Mouse (Mus musculus) T-helper 17 cell (primary cell): Measurements from ENCODE around the gene Ccdc148.

Experiments used
- in situ Hi-C, 2 experiments: fragments of 300-600 bp; cut with MboI, MseI; formaldehyde crosslinking; loops; 1 replicate in 1 of 2; 2 replicates in 1 of 2; pipeline ENCODE4 v1.15.1; 2025; ENCODE audit warnings: high pct_unique_total_duplicates in 2 of 2

The Ccdc148 gene

DNA sequence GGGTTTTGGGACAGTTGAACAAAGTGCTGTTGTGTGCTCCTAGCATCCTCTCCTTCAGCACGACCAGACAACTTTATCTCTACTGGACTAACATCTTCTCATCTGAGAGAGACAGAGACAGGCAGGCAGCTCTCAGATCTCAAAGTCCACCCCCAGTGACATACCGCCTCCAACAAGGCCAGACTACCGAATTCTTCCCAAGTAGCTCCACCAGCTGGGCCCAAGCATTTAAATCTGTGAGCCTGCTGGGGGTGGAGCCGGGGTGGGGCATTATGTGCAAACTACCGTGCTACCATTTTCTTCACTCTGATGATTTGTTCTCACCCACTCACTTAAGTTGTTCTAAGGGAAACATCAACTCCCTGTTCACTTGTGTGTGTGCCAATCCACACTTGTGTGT is 19.0 kb upstream of the Ccdc148 start:
- in situ Hi-C loops, result loop anchor here in 1 of 2 experiments (10.0 kb wide), 1 partner anchor 255 kb away; no protein-coding TSS in a partner anchor

DNA sequence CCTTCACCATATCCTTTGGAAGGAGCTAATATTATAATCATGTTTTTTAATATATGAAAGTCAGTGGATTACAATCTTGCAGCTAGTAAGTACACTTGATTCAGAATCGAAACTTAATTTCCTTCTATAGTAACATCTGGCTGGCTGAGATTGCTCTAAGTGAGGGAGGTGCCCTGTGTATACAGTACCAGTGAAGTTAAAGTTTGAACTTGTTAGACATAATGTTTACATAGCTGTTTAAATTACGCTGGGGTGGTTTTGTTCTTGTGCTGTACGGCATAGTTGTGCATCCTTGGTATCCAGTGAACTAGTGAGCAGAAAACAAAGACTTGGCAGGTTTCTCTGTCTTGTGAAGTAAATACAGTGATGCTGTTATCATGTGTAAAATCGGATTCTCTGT is 18.5 kb upstream of the Ccdc148 start:
- in situ Hi-C loops, result loop anchor here in 1 of 2 experiments (10.0 kb wide), 1 partner anchor 256 kb away; no protein-coding TSS in a partner anchor

DNA sequence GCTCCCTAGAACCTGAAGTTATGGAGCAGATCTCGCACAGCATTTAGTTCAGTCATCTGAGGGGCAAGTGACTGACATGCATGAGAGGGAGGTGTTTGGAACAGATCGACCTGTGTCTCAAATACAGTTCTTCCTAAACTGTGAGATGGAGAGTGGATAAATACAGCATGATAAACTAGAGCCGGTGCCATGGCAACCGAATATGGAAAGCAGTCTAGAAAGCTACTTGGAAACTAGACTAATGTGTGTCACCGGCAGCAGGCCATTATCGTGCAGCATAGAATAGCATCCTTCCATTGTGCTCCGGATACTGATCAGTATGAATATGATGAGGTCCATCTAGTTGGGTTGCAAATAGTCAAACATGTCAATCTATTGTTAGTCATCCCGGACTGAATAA is 17.7 kb upstream of the Ccdc148 start:
- in situ Hi-C loops, result loop anchor here in 1 of 2 experiments (10.0 kb wide), 1 partner anchor 257 kb away; no protein-coding TSS in a partner anchor

DNA sequence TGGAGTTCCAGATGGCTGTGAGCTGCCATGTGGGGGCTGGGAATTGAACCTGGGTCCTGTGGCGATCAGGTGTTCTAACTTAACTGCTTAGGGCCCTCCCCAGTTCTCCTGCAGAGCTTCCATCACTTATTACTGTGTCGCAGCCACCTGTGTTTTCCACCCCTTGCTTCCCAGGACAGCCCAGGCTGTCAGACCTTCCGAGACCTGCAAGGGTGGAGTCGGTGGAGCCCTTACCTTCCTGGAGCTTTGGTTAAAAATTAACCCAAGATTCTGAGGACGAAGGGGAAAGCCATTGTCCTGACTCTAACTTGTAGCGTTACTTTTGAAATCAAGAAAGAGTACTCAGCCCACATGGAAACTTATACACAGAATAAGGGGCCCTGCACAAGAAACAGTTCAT is 15.4 kb upstream of the Ccdc148 start:
- in situ Hi-C loops, result loop anchor here in 1 of 2 experiments (10.0 kb wide), 1 partner anchor 259 kb away; no protein-coding TSS in a partner anchor

DNA sequence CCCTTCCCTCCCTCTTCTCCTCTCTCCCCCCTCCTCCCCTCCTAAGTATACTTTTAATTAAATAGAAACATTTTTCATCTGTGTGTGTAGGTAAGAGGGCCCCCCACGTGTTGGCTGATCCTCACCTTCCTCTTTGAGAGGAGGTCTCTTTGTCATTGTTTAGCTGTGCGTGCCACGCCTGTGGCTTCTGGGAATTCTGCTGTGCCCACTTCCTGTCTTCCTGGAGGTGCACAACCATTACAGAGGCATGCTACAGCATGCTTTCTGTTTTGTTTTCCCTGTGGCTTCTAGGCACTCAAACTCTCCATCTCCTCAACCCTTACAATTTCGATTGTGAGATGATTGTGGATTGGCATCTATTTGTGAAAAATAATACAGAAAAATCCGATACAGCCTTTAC is 11.1 kb upstream of the Ccdc148 start:
- in situ Hi-C loops, result loop anchor here (10.0 to 25.0 kb wide), 2 partner anchors 263 to 1059 kb away; no protein-coding TSS in a partner anchor

DNA sequence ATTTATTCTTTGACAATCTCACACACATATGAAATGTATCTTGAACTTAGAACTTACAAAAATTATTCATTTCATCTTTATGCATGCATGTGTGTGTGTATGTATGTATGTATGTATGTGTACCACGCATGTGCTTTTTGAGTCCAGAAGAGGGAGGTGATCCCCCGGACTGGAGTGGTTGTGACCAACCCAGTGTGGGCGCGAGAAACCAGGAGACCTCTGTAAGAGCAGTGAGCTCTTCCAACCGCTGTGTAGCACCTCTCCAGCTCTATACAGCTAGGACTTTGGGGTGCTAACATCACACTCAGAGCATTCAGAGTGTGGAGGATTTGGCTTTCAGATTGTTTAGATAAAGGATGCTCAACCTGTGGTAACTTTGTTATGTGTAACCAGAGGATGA is 10.1 kb upstream of the Ccdc148 start:
- in situ Hi-C loops, result loop anchor here (10.0 to 25.0 kb wide), 2 partner anchors 264 to 1058 kb away; no protein-coding TSS in a partner anchor

DNA sequence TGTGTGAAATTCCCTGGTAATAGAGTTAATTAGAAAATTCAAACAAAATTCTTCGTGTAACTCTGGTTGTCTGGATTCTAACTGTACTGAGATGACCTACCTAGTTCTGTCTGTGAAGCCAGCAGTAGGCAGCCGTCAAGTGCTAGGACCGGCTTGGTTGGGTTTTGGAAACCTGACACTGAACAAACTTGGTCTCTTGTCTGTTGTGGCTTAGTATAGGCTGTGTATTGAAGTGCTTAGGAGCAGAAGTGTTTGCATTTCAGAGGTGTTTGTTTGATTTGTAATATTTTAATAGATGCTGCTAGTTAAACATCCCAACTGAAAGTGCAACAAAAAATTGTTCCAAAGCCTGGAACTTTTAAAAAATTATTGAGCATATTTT is 9.7 kb upstream of the Ccdc148 start:
- in situ Hi-C loops, result loop anchor here (10.0 to 25.0 kb wide), 2 partner anchors 265 to 1058 kb away; no protein-coding TSS in a partner anchor

DNA sequence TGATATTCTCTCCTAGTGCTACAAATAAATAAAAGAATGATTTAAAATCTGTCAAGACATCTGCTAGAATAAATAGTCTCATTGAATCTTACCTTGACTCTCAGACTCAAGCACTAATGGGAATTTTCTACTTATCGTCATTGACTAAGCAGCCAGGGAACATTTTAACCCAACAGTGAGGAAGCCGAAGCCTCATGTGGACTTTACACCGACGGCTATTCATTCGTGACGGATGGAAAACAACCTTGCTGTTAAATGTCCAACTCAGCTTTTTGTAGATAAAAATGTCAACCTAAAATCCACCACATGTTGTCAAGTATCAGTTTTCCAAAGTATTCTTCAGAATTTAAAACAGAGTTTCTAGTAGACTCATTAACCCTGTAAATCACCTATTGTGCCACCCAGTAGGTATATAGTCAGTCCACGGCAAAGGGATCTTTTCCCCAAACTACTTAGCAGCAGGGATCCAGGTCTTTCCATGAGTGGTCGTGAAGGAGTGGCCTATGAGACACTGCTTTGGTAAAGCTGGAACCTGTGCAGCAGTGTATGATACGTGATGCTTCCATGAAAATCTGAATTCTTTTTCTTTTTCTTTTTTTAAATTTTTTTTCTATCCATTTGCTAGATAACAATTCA is 9.2 kb upstream of the Ccdc148 start:
- in situ Hi-C loops, result loop anchor here (10.0 to 25.0 kb wide), 3 partner anchors 265 to 1057 kb away; no protein-coding TSS in a partner anchor

DNA sequence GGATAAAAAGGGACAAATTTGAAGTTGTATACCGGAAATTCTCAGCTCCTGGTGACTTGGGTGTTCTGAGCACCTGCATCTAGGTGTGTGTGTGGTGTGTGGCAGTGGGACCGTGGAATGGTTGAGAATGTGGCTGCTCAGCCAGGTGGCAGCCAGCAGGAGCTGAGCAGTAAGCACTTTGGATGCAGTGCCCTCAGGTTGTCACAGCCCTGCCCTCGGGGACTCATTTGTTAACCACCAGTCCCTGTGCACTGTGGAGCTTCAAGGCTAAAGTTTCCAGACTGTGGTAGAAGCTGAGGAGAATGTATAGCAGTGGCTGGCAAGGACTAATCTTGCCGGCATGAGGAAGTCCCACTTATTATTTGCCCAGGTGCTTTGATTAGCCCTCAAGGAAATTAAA is 7.3 kb upstream of the Ccdc148 start:
- in situ Hi-C loops, result loop anchor here (10.0 to 25.0 kb wide), 2 partner anchors 683 to 1056 kb away; no protein-coding TSS in a partner anchor

DNA sequence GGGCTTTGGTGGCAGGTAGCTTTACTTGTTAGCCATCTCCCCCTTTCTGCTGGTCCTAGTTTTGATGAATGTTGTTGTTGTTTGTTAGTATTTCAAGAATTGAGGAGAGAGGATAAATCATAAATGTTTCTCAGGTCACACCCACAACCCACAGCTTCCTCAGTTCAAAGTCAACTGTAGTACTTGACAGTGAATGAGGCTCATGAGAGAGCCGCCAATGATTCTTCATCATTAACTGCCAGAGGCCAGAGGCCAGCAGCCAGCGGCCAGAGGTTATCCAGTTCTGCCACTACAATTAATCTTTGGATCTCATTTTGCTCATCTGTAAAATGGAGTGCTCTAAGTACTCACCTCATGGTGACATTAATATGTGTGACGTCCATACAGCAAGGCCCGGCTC is 6.5 kb upstream of the Ccdc148 start:
- in situ Hi-C loops, result loop anchor here (10.0 to 25.0 kb wide), 2 partner anchors 682 to 1055 kb away; no protein-coding TSS in a partner anchor

DNA sequence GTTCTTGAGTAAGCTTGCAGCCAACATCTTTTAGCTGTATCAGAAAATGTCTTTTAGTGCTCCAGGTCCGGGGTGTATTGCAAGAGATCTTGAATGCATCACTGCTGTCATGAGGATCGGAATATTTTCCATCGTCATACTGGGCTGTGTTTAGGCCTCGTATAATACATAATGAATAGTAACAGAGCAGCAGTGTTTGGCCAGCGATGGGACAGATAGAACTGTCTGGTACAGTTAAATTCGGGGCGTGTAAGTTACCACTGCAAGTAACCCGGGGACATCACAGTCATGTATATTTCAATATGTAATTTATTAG is 1.8 kb upstream of the Ccdc148 start:
- in situ Hi-C loops, result loop anchor here (5.0 to 25.0 kb wide), 3 partner anchors 80 to 1050 kb away; no protein-coding TSS in a partner anchor

DNA sequence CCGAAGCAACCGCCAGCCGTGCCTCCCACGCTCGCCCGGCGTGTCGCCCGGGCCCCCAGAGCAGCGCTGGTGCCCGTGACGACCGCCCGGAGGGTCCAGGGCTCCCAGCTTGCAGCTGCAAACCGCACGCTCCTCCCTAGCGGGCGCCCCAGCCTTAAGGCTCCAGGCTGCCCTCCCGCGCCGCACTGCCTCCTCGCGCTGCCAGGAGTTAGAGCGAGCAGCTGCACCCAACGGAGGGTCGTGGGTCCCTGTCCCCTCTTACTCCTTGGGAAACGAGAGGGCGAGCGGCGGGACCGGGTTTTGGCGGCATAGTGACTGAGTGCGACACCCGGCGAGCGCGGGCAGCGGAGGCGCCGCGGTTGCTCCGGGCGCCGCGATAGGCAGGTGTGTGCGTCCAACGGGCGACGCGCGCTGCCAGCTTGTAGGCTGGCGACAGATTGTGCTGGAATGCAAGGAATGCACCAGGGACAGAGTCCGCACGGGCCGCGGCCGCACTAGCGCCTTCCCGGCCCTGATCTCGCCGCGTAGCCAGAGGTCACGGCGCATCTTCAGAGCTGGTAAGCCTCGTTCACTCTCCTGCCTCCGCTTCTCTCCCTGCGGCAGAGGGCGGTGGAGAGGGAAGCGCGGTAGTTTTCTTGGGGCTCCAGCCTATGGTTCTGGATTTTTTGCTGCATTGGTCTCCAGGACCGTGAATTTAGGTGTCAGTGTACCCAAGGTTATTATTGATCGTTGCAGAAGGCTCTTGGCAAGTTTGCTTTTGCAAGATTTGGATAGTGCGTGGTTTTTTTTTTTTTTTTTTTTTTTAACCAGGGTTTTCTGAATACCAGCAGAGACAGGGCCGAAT is 1.2 kb upstream of the Ccdc148 start:
- in situ Hi-C loops, result loop anchor here (5.0 to 25.0 kb wide), 3 partner anchors 81 to 1049 kb away; no protein-coding TSS in a partner anchor

DNA sequence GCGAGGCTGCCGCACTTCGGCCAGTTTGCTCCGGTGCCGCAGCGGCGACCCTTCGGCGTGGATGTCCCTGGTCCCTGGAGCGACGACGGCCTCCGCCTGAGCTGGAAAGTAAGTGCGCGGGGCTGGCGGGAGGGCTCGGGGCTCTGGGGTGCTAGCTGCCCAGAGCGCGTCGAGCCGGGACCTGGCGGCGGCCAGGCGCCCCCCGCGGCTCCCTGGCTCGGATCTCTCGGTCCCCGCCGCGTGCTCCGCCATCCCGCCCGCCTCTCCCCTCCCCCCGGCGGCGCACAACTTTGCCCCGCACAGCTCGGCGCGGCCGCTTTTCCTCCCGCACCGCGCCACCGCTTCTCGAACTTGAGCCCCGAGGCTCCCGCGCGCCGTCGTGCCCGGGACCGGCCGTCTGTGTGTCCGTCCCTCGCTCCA is 548 bp upstream of the Ccdc148 start:
- in situ Hi-C loops, result loop anchor here (5.0 to 25.0 kb wide), 3 partner anchors 81 to 1049 kb away; no protein-coding TSS in a partner anchor

DNA sequence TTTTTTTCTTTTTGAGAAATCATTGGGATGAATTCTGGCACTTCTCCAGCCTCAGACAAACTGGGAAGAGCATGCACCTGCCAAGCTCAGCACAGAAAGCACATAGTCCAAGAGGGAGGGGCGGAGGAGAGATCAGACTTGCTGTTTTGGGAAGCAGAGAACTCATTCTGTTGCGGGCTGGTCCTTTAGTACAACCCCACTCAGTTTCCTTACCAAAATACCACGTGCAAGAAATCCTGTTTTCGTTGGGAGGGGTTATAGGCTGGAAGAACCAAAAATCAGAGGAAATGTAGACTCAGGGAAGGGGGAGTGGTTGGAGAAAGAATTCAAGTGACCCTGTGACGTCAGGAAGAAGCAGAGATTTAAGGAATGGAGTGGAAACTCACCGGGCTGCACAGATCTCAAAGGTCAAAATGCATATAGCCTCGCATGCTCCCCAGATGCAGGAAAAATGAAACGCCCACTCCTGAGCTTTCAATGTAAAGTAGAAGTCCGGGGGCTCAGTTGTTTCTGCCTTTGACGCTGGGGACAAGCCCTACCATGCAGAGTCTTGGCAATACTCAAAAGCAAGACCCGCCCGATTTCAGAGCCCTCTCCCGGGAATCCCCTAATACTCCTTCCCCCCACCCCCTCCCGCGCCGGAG is 400 bp downstream of the Ccdc148 start:
- in situ Hi-C loops, result loop anchor here (5.0 to 25.0 kb wide), 3 partner anchors 82 to 1048 kb away; no protein-coding TSS in a partner anchor

DNA sequence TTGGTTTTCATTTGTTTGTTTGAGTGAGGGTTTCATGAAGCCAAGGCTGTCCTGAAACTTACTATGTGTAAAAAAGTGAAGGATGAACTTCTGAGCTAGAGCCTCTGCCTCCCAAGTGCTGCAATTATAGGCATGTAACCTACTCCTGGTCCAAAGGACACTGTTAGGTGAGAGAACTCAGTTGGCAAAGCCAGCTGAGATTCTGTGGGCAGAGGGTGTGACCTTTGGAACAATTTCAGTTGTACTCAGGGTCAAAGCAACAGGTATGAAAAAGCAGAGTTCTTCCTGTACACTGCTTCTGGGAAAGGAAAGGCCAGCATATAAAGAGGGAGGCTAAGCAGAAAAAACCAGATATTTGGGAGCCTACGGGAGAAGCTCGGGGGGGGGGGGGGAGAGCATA is 2.4 kb downstream of the Ccdc148 start:
- in situ Hi-C loops, result loop anchor here in 1 of 2 experiments (25.0 kb wide), 1 partner anchor 1046 kb away; no protein-coding TSS in a partner anchor

DNA sequence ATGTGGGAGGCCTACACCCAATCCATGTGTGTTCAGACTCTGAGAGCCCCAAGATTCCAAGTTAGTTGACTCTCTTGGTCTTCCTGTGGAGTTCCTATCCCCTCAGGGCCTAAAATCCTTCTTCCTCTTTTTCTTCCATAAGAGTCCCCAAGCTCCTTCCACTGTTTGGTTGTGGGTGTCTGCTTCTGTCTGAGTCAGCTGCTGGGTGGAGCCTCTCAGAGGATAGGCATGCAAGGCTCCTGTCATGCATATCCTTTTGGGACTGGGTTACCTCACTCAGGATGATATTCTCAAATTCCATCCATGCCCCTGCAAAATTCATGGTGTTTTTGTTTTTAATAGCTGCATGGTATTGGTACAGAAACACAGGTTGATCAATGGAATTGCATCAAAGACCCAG is 5.1 kb downstream of the Ccdc148 start:
- in situ Hi-C loops, result loop anchor here in 1 of 2 experiments (25.0 kb wide), 1 partner anchor 1043 kb away; no protein-coding TSS in a partner anchor

DNA sequence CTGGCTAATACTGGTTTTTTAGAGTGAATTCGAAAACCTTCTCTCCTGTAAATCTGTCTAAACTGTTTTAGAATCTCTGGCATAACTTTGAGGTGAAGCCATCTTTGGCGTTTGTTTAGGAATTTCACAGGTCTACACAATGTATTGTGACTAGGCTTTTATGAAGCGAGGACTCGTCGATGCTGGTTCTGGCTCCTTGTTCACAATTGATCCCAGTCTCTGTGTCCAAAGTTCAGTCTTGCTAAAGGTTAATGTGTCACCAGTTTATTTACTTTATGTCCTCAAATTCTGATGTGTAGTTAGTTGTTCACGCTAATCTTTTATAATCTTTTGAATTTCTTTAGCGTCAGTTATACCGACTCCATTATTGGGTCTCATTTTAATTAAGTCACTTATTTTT is 29.4 kb downstream of the Ccdc148 start:
- in situ Hi-C loops, result loop anchor here (5.0 to 25.0 kb wide), 2 partner anchors 419 to 569 kb away; partner anchors contain the start of genes Acvr1 (in 1 of the 2) and Upp2 (in 1 of the 2)

DNA sequence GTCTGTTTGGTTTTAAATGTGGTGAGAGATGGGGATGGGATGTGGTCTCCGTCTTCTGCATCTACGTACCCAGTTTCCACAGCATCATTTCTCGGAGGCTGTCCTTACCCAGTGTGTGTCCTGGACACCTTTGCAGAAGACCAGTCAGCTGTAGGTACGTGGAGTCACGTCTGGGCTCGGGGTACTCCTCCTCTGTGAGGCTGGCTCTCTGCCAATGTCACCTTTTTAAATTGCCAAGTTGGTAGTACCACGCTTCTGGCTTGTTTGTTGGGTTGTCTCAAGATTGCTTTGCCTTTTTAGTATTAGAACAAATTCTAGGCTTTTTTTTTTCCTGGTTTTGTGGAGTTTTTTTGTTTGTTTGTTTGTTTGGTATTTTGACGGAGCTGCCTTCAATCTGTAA is 30.7 kb downstream of the Ccdc148 start:
- in situ Hi-C loops, result loop anchor here (5.0 to 25.0 kb wide), 6 partner anchors 185 to 905 kb away; partner anchors contain the start of genes Acvr1 (in 1 of the 2) and Upp2 (in 1 of the 2)

DNA sequence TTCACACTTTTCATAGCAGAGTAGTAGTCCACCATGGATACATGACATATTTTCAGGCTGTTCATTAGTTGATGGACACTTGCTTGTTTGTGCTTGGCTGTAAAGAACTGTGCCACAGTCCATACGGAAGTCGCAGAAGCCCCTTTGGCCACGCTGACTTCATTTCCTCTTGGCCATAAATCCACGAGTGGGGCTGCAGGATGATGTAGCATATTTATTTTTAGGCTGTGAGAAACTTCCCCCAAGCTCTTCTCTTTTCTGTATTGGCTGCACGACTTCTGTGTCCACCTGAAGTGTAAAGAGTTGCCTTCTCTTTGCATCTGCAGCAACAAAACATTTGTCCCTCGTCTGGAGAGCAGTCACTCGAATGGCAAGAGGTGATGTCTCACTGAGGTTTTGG is 31.5 kb downstream of the Ccdc148 start:
- in situ Hi-C loops, result loop anchor here (10.0 to 25.0 kb wide), 5 partner anchors 186 to 904 kb away; partner anchors contain the start of genes Acvr1 (in 1 of the 2) and Upp2 (in 1 of the 2)

DNA sequence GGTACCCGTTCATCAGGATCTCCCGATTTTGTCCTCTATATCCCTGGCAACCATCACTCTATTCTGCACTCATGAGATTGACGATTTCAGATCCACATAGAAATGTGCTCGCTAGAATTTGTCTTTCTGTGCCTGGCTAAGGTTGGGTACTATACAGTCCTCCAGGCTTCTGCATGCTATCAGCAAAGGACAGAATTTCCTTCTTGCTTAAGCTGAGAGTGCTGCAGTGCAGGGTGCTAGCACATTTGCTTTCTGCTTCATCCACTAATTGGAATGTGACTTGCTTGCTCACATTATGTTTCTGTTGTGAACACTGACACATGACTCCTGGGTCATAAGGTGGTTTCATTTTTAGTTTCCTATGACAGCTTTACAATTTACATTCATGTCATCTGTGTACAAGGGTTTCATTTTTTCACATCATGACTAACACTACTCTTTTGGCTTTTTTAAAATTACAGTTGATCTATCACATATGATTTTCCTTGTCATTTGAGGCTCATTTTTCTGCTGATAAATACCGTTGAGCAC is 104.8 kb downstream of the Ccdc148 start:
- in situ Hi-C loops, result loop anchor here in 1 of 2 experiments (5.0 to 10.0 kb wide), 3 partner anchors 292 to 649 kb away; no protein-coding TSS in a partner anchor
